Mouse (Mus musculus): ENCODE measurements at regions not wholly inside any gene's neighbourhood (a gene's known extent, or its start where the extent isn't known, plus 50 kb on each side); places are given as distances from the start of the nearest gene placed in this dataset.

DNA sequence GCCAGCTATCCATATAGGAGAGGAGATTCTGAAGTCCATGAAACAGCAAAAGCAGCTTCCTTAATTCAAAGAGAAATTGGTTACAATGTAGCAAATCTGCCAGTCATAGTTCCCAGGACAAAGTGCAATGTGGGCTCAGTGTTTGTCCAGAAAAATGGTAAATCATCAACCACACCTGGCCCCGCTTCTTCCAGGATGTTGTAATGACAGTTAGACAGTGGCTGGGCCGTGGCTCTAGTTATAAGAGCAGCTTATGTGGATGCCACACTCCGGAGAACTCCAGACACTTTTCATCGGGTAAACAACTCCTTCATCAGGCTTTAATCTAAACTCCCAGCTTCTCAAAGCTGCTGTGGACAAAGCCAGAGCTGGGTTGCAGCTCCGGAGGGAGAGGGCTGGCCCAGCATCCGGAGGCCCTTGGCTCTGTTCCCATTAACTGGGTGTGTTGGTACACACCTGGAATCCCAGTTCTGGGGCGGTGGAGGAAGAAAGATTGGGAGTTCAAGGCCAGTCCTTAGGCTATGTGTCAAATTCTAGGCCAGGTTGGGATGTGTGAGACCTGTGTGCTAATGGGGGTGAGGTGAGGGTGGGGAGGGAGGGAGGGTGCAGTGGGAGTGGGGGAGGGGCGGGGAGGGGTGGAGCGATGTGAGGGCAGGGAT lies 142.9 kb upstream of the Plekha5 start:
- no peak for TF ChIP-seq CTCF (IDR thresholded peaks at IDR 0.05; ENCODE audit: low read depth, low read length)
- TF ChIP-seq POLR2A (IDR thresholded peaks at IDR 0.05; ENCODE audit: borderline replicate concordance, low read depth, low read length) = no peak

Measured in bone marrow macrophage, adult 2 months (primary cell).